Mouse (Mus musculus) megakaryocyte, adult 5-6 weeks (primary cell): ENCODE results near the gene Xirp2. TPM values are rescaled to one million over a fixed set of nuclear protein-coding genes. Genes with fewer than 3 reads are reported as not detected.

ENCODE experiments used
- ATAC-seq: 2 replicates; pipeline ENCODE4 v1.8.0; 2016; ENCODE audit warnings: mild to moderate bottlenecking, inconsistent platforms; ENCODE audit not compliant: poor library complexity, severe bottlenecking
- total RNA-seq, 2 experiments: library from RNA; stranded (forward) in 1 of 2; stranded (reverse) in 1 of 2; fragments of 153-499, 151-499 nt in 1 of 2; fragments of 221-1000, 200-1000 nt in 1 of 2; gene quantifications; 2 replicates each; pipeline versions ENCODE4 v1.2.3 to v1.2.4; 2015 to 2017

The Xirp2 gene
- total RNA-seq, 2 experiments from 2014 or later: not detected

GRCm38 (mm10) chr2:67544426-67544825 lies 98.6 kb downstream of the Xirp2 start:
- no peak for ATAC-seq

- no peak for ATAC-seq
These were observed 119.2 kb downstream of the Xirp2 start for GRCm38 (mm10) chr2:67564851-67565479.

GRCm38 (mm10) chr2:67565480-67566331 lies 119.9 kb downstream of the Xirp2 start, which contains the start of gene B3galt1:
TSS of gene B3galt1 (plus strand) at chr2:67565871.
- no peak for ATAC-seq

GRCm38 (mm10) chr2:67566566-67566965 lies 120.8 kb downstream of the Xirp2 start:
- no peak for ATAC-seq

GRCm38 (mm10) chr2:67567141-67567680 lies 121.4 kb downstream of the Xirp2 start:
- ATAC-seq: no peak

Other genes starting within 250 kb of the Xirp2 start
- not detected in 2 replicates for gene Gm21830, start 32.3 kb upstream of the Xirp2 start, total RNA-seq (2015)
- gene Gm21830, start 32.3 kb upstream of the Xirp2 start, total RNA-seq (2017): not detected in 2 replicates
- gene Gm26727, start 12.8 kb upstream of the Xirp2 start, total RNA-seq (2015): not detected in 2 replicates
- gene Gm26727, start 12.8 kb upstream of the Xirp2 start, total RNA-seq (2017): not detected in 2 replicates
- gene B3galt1, start 119.9 kb downstream of the Xirp2 start, total RNA-seq (2015): not detected in 2 replicates
- gene B3galt1, start 119.9 kb downstream of the Xirp2 start, total RNA-seq (2017): not detected in 2 replicates